ENCODE assay signal across 13 mouse cellular contexts in the genomic region with DNA sequence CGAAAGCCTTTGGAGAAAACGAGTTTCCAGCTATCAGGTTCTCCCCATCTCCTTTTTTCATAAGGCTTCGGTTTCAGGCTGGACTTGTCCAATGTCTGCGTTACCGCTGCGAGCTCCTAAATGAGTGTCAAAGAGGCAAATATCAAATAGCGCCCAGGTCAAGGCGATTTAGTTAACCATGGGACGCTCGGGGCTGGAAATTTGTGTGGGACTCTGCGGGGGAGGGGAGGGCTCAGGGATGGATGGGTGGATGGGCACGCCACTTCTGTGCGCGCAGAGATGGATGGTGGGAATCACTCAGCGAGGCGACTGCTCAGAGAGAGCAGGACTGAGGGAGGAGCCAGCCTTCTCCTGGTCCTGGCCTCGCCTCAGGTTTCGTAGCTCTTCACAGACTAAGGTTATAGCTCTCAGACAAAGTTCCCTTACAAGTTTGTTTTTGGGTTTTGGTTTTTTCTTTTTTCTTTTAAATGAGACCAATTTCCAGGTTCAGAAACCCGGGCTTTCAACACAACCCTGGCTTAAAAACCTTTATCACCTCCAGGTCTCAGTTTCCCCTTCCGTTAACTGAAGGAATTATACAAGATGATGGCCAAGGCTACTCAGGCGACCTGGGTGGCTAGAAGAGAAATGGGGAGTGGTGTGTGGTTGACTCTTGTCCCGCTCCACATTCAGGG. TPM values are rescaled to one million over a fixed set of nuclear protein-coding genes. Genes with fewer than 3 reads are reported as not detected.
DNase-seq lines count a peak whose midpoint lies in the region; ATAC-seq and TF ChIP-seq lines count a peak whose summit lies in the region.
"Had no signal": no experiment of that assay in that cellular context is flagged by ENCODE, and none has a peak within 500 bp of the region (broad histone marks: within the 10 kb centered on the region; RNA-seq: fewer than 3 reads in every experiment).

No protein-coding gene starts in this region.

- WGBS in intestine, embryonic 15.5 days: under 1% methylated on average over 22 of the region's 22 CpGs
- WGBS in intestine, postnatal 0 days: 2% methylated on average over 22 of the region's 22 CpGs
- WGBS in neural tube, embryonic 11.5 days: under 1% methylated on average over 22 of the region's 22 CpGs
- WGBS in kidney, adult 2 months: 13% methylated on average over 22 of the region's 22 CpGs

- no peaks in the 10 kb centered on the region for H3K4me1 ChIP-seq in intestine, embryonic 15.5 days (replicated peaks)
- no peaks in the 10 kb centered on the region for H3K4me1 ChIP-seq in intestine, postnatal 0 days (replicated peaks; ENCODE audit: control insufficient read depth, insufficient read depth, low read length)
- H3K4me1 ChIP-seq in neural tube, embryonic 11.5 days (ENCODE audit: control insufficient read depth, insufficient read depth, low read length): no peaks in the 10 kb centered on the region
- no peaks in the 10 kb centered on the region for H3K4me1 ChIP-seq in kidney, adult 2 months (ENCODE audit: control insufficient read depth, insufficient read depth, low read length)

- no peaks in the 10 kb centered on the region for H3K9me3 ChIP-seq in intestine, embryonic 15.5 days
- H3K9me3 ChIP-seq in intestine, postnatal 0 days (ENCODE audit: control insufficient read depth): no peaks in the 10 kb centered on the region
- no peaks in the 10 kb centered on the region for H3K9me3 ChIP-seq in neural tube, embryonic 11.5 days (ENCODE audit: control insufficient read depth, low read length)

- no peak overlapping the region for H3K27ac ChIP-seq in intestine, embryonic 15.5 days
- H3K27ac ChIP-seq in intestine, postnatal 0 days (ENCODE audit: low read depth, low read length): no peak overlapping the region
- no peak overlapping the region for H3K27ac ChIP-seq in neural tube, embryonic 11.5 days (ENCODE audit: low read depth, low read length)
- no peak overlapping the region for H3K27ac ChIP-seq in kidney, adult 2 months (ENCODE audit: insufficient read depth, low read depth, low read length)

- H3K4me3 ChIP-seq in intestine, embryonic 15.5 days (replicated peaks): no peak overlapping the region
- H3K4me3 ChIP-seq in intestine, postnatal 0 days (ENCODE audit: low read depth, low read length): no peak overlapping the region
- H3K4me3 ChIP-seq in neural tube, embryonic 11.5 days (ENCODE audit: low read depth, low read length): no peak overlapping the region
- no peak overlapping the region for H3K4me3 ChIP-seq in kidney, adult 2 months (ENCODE audit: insufficient read depth, low read depth, low read length)

- no peaks in the 10 kb centered on the region for H3K36me3 ChIP-seq in intestine, embryonic 15.5 days
- no peaks in the 10 kb centered on the region for H3K36me3 ChIP-seq in intestine, postnatal 0 days (ENCODE audit: control insufficient read depth, insufficient read depth)
- H3K36me3 ChIP-seq in neural tube, embryonic 11.5 days (ENCODE audit: control insufficient read depth, insufficient read depth, low read length): no peaks in the 10 kb centered on the region
- no peaks in the 10 kb centered on the region for H3K36me3 ChIP-seq in kidney, adult 2 months (ENCODE audit: control insufficient read depth, insufficient read depth, low read length)

- DNase-seq in embryo, embryonic 9.5 days (ENCODE audit: extremely low spot score): peak; percentile 54
- DNase-seq in induced T-regulatory cell, adult 2 months (ENCODE audit: low read depth): peak; percentile 30
- peak; percentile 58 for DNase-seq in neural tube, embryonic 11.5 days (ENCODE audit: low spot score)
- DNase-seq in thymus, postnatal 4 days: no peak
- DNase-seq in lung, postnatal 36 days: no peak
- DNase-seq in kidney, adult 2 months: no peak
- DNase-seq: cerebellum, adult 11 months; gastrocnemius, postnatal 10 days; right cerebral cortex, postnatal 14 days had no signal

- no peak overlapping the region for H3K9ac ChIP-seq in intestine, embryonic 15.5 days
- no peak overlapping the region for H3K9ac ChIP-seq in intestine, postnatal 0 days (ENCODE audit: low read depth, low read length)
- H3K9ac ChIP-seq in neural tube, embryonic 11.5 days (ENCODE audit: low read length): no peak overlapping the region

- TF ChIP-seq CTCF in intestine, postnatal 0 days (IDR thresholded peaks at IDR 0.05; ENCODE audit: low read depth): no peak
- TF ChIP-seq CTCF in kidney, adult 2 months (conservative IDR thresholded peaks at IDR 0.05; ENCODE audit: insufficient read depth, insufficient read length, low read depth, low read length): no peak

- TF ChIP-seq POLR2A in kidney, adult 2 months (IDR thresholded peaks at IDR 0.05; ENCODE audit: low read depth, low read length): no peak

- H3K27me3 ChIP-seq in intestine, embryonic 15.5 days (replicated peaks): peaks cover 84% of the 10 kb centered on the region
- peaks cover 81% of the 10 kb centered on the region for H3K27me3 ChIP-seq in intestine, postnatal 0 days (replicated peaks; ENCODE audit: control insufficient read depth, insufficient read depth, low read length)
- peaks cover 75% of the 10 kb centered on the region for H3K27me3 ChIP-seq in neural tube, embryonic 11.5 days (ENCODE audit: control insufficient read depth, insufficient read depth, low read length)
- H3K27me3 ChIP-seq in kidney, adult 2 months (replicated peaks; ENCODE audit: control insufficient read depth, insufficient read depth, low read length): peaks cover 3% of the 10 kb centered on the region
- H3K27me3 ChIP-seq: Patski had no signal

- no peak for ATAC-seq in intestine, embryonic 15.5 days
- no peak for ATAC-seq in intestine, postnatal 0 days
- 0 out of 2 replicates have a peak, but pooled peaks have one; percentile 23 for ATAC-seq in neural tube, embryonic 11.5 days (ENCODE audit: insufficient read depth, low FRiP score, low TSS enrichment)
- ATAC-seq: Patski had no signal

- 0 out of 2 replicates have a peak overlapping the region, but pooled peaks have one; percentile 9 for H3K4me2 ChIP-seq in intestine, embryonic 15.5 days (replicated peaks)
- no peak overlapping the region for H3K4me2 ChIP-seq in intestine, postnatal 0 days (replicated peaks; ENCODE audit: low read depth)
- peak overlapping the region; percentile 7 for H3K4me2 ChIP-seq in neural tube, embryonic 11.5 days (ENCODE audit: low read depth)

RNA-seq across cellular contexts. Expression of gene Gata3, which starts 6.4 kb away (rescaled TPM):
- 2.3 and 2.6 TPM in 2 replicates for polyA plus RNA-seq in intestine, embryonic 15.5 days (2015; fragmentation: Nextera tagmentation; extraction: Ambion mirVana)
- polyA plus RNA-seq in intestine, postnatal 0 days (2015; fragmentation: Nextera tagmentation; extraction: Ambion mirVana): 0.59 and 0.61 TPM in 2 replicates
- polyA plus RNA-seq in neural tube, embryonic 11.5 days (2014; fragmentation: Nextera tagmentation; extraction: Ambion mirVana): 8.6 and 9.1 TPM in 2 replicates
- polyA plus RNA-seq in kidney, adult 2 months (2012; rRNA removed): 14.9 and 15.4 TPM in 2 replicates

RNA-seq across cellular contexts. Expression of gene 9230102O04Rik, which starts 6.9 kb away (rescaled TPM):
- polyA plus RNA-seq in intestine, embryonic 15.5 days (2015; fragmentation: Nextera tagmentation; extraction: Ambion mirVana): not detected in 2 replicates
- polyA plus RNA-seq in intestine, postnatal 0 days (2015; fragmentation: Nextera tagmentation; extraction: Ambion mirVana): not detected in 2 replicates
- not detected in 2 replicates for polyA plus RNA-seq in neural tube, embryonic 11.5 days (2014; fragmentation: Nextera tagmentation; extraction: Ambion mirVana)
- 1.6 and 2.8 TPM in 2 replicates for polyA plus RNA-seq in kidney, adult 2 months (2012; rRNA removed)
- polyA plus RNA-seq: liver, adult 2 months; Patski had no signal

RNA-seq across cellular contexts. Expression of gene 4930412O13Rik, which starts 15.2 kb away (rescaled TPM):
- not detected in 2 replicates for polyA plus RNA-seq in intestine, embryonic 15.5 days (2015; fragmentation: Nextera tagmentation; extraction: Ambion mirVana)
- polyA plus RNA-seq in intestine, postnatal 0 days (2015; fragmentation: Nextera tagmentation; extraction: Ambion mirVana): not detected in 2 replicates
- polyA plus RNA-seq in neural tube, embryonic 11.5 days (2014; fragmentation: Nextera tagmentation; extraction: Ambion mirVana): 0.41 TPM in 1 of 2 replicates, not detected in the other
- 0.39 and 1.4 TPM in 2 replicates for polyA plus RNA-seq in kidney, adult 2 months (2012; rRNA removed)
- polyA plus RNA-seq: liver, adult 2 months; Patski had no signal

Comparison
In these comparisons a context has a peak if more than half of its experiments do, and no peak if none do; other contexts are left out.
1. DNase-seq: peak in embryo, embryonic 9.5 days (single experiment), induced T-regulatory cell, adult 2 months (single experiment) and neural tube, embryonic 11.5 days (single experiment); none in thymus, postnatal 4 days (single experiment), lung, postnatal 36 days (single experiment) and kidney, adult 2 months (single experiment).